Mouse (Mus musculus): ENCODE data around the gene E2f3. TPM values are rescaled to one million over a fixed set of nuclear protein-coding genes. Genes with fewer than 3 reads are reported as not detected.

The E2f3 gene
- 7.8 and 8.4 TPM in 2 replicates for polyA plus RNA-seq (2014; fragmentation: Nextera tagmentation; extraction: Ambion mirVana)

GRCm38 (mm10) chr13:29985855-29986755 is at the start of gene E2f3:
E2f3 (minus strand) TSS chr13:29986063.
- H3K27ac ChIP-seq (replicated peaks in 1 of 2; ENCODE audit: control insufficient read depth in 1 of 2, insufficient read depth in 1 of 2, low read depth in 2 of 2, low read length in 2 of 2): peak within 1 kb of the TSS; percentile 86 to 92
- peak within 1 kb of the TSS; percentile 88 for H3K9ac ChIP-seq (ENCODE audit: low read length)
- H3K4me3 ChIP-seq (ENCODE audit: control insufficient read depth in 1 of 2, insufficient read depth in 1 of 2, low read depth in 1 of 2, low read length in 2 of 2): peak within 1 kb of the TSS; percentile 67 to 97
- peaks cover 0 to 12% of the 10 kb centered on the region in 2 experiments; a peak in 2 of 4 replicates for H3K4me1 ChIP-seq (ENCODE audit: control insufficient read depth in 2 of 2, insufficient read depth in 2 of 2, low read length in 2 of 2)
- ATAC-seq (ENCODE audit: insufficient number of reproducible peaks, insufficient read depth, low FRiP score, low read depth): peak; percentile 96
- H3K9me3 ChIP-seq (ENCODE audit: control insufficient read depth, low read length): no peaks in the 10 kb centered on the region
- H3K27me3 ChIP-seq (ENCODE audit: control insufficient read depth, insufficient read depth, low read length): no peaks in the 10 kb centered on the region
- H3K36me3 ChIP-seq (ENCODE audit: control insufficient read depth, insufficient read depth, low read length): no peaks in the 10 kb centered on the region
- peak within 1 kb of the TSS; percentile 82 for H3K4me2 ChIP-seq (ENCODE audit: low read length)
- WGBS: under 1% methylated on average over 45 of the region's 45 CpGs

DNA sequence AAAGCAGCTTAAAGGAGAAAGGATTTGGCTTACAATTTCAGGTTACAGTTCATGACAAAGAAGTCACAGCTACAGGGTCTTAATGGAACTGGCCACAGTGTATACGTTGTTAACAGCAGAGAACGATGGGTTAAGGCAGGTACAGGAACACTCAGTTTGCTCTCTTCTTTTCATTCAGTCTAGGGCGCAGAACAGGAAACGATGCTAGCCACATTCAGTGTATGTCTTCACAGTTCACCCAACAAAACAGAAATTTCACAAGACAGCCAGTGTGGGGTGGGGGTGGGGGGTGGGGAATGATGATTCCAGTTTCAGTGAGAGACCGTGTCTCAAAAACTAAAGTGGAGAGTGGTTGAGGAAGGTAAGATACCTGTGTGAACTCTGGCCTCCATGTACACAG is 48.7 kb upstream of the E2f3 start:
- Histone ChIP-seq H3K27ac (replicated peaks in 1 of 2; ENCODE audit: control insufficient read depth in 1 of 2, insufficient read depth in 1 of 2, low read depth in 2 of 2, low read length in 2 of 2) (no peak overlapping the region), H3K27me3 (ENCODE audit: control insufficient read depth, insufficient read depth, low read length) (no peaks in the 10 kb centered on the region), H3K36me3 (ENCODE audit: control insufficient read depth, insufficient read depth, low read length) (no peaks in the 10 kb centered on the region), H3K4me2 (ENCODE audit: low read length) (no peak overlapping the region), H3K9ac (ENCODE audit: low read length) (no peak overlapping the region), H3K9me3 (ENCODE audit: control insufficient read depth, low read length) (no peaks in the 10 kb centered on the region), H3K4me3 (ENCODE audit: control insufficient read depth in 1 of 2, insufficient read depth in 1 of 2, low read depth in 1 of 2, low read length in 2 of 2) (no peak overlapping the region), H3K4me1 (ENCODE audit: control insufficient read depth in 2 of 2, insufficient read depth in 2 of 2, low read length in 2 of 2) (peaks cover 2 to 7% of the 10 kb centered on the region in 2 experiments; a peak in 2 of 4 replicates)
- 86% methylated on average over 5 of the region's 5 CpGs for WGBS
- ATAC-seq (ENCODE audit: insufficient number of reproducible peaks, insufficient read depth, low FRiP score, low read depth): no peak

- 64% methylated on average over 13 of the region's 13 CpGs for WGBS
- Histone ChIP-seq H3K4me2 (ENCODE audit: low read length) (no peak overlapping the region), H3K4me3 (ENCODE audit: control insufficient read depth in 1 of 2, insufficient read depth in 1 of 2, low read depth in 1 of 2, low read length in 2 of 2) (no peak overlapping the region), H3K36me3 (ENCODE audit: control insufficient read depth, insufficient read depth, low read length) (no peaks in the 10 kb centered on the region), H3K9ac (ENCODE audit: low read length) (no peak overlapping the region), H3K9me3 (ENCODE audit: control insufficient read depth, low read length) (no peaks in the 10 kb centered on the region), H3K4me1 (ENCODE audit: control insufficient read depth in 2 of 2, insufficient read depth in 2 of 2, low read length in 2 of 2) (peaks cover 2 to 7% of the 10 kb centered on the region in 2 experiments; a peak in 2 of 4 replicates), H3K27me3 (ENCODE audit: control insufficient read depth, insufficient read depth, low read length) (no peaks in the 10 kb centered on the region), H3K27ac (replicated peaks in 1 of 2; ENCODE audit: control insufficient read depth in 1 of 2, insufficient read depth in 1 of 2, low read depth in 2 of 2, low read length in 2 of 2) (no peak overlapping the region)
- ATAC-seq (ENCODE audit: insufficient number of reproducible peaks, insufficient read depth, low FRiP score, low read depth): no peak
These were observed 45.9 kb upstream of the E2f3 start for GRCm38 (mm10) chr13:30031684-30032335.

GRCm38 (mm10) chr13:30027841-30028240 is 42.0 kb upstream of the E2f3 start:
- Histone ChIP-seq H3K4me1 (ENCODE audit: control insufficient read depth in 2 of 2, insufficient read depth in 2 of 2, low read length in 2 of 2) (peaks cover 2 to 7% of the 10 kb centered on the region in 2 experiments; a peak in 2 of 4 replicates), H3K36me3 (ENCODE audit: control insufficient read depth, insufficient read depth, low read length) (no peaks in the 10 kb centered on the region), H3K4me3 (ENCODE audit: control insufficient read depth in 1 of 2, insufficient read depth in 1 of 2, low read depth in 1 of 2, low read length in 2 of 2) (no peak overlapping the region), H3K4me2 (ENCODE audit: low read length) (no peak overlapping the region), H3K27me3 (ENCODE audit: control insufficient read depth, insufficient read depth, low read length) (no peaks in the 10 kb centered on the region), H3K9me3 (ENCODE audit: control insufficient read depth, low read length) (no peaks in the 10 kb centered on the region), H3K9ac (ENCODE audit: low read length) (no peak overlapping the region), H3K27ac (replicated peaks in 1 of 2; ENCODE audit: control insufficient read depth in 1 of 2, insufficient read depth in 1 of 2, low read depth in 2 of 2, low read length in 2 of 2) (no peak overlapping the region)
- ATAC-seq (ENCODE audit: insufficient number of reproducible peaks, insufficient read depth, low FRiP score, low read depth): no peak
- 77% methylated on average over 3 of the region's 3 CpGs for WGBS

- H3K36me3 ChIP-seq (ENCODE audit: control insufficient read depth, insufficient read depth, low read length): no peaks in the 10 kb centered on the region
- H3K27me3 ChIP-seq (ENCODE audit: control insufficient read depth, insufficient read depth, low read length): no peaks in the 10 kb centered on the region
- no peak overlapping the region for H3K4me2 ChIP-seq (ENCODE audit: low read length)
- H3K4me3 ChIP-seq (ENCODE audit: control insufficient read depth in 1 of 2, insufficient read depth in 1 of 2, low read depth in 1 of 2, low read length in 2 of 2): no peak overlapping the region
- no peak for ATAC-seq (ENCODE audit: insufficient number of reproducible peaks, insufficient read depth, low FRiP score, low read depth)
- no peak overlapping the region for H3K9ac ChIP-seq (ENCODE audit: low read length)
- H3K27ac ChIP-seq (replicated peaks in 1 of 2; ENCODE audit: control insufficient read depth in 1 of 2, insufficient read depth in 1 of 2, low read depth in 2 of 2, low read length in 2 of 2): no peak overlapping the region
- 70% methylated on average over 2 of the region's 2 CpGs for WGBS
- H3K9me3 ChIP-seq (ENCODE audit: control insufficient read depth, low read length): no peaks in the 10 kb centered on the region
- no peaks in the 10 kb centered on the region for H3K4me1 ChIP-seq (ENCODE audit: control insufficient read depth in 2 of 2, insufficient read depth in 2 of 2, low read length in 2 of 2)
These were observed 36.6 kb upstream of the E2f3 start for GRCm38 (mm10) chr13:30022487-30022886.

DNA sequence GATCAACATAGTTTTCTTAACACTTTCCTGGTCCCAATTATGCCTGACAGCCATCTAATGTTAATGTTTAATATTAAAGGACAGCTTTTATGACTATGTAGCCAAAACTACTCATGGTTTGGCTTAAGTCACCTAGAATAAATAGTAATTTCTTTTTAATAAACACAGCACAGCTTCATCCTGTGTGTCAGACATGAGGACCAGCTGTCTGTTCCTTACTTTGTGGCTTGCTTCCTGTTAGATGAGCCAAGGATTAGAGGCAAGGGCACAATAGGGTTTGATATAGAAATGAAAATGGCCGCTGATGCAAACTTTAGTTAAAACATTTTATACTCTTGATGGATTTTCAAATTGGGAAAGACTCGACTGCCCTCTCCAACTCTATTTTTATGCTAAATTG is 32.7 kb upstream of the E2f3 start:
- H3K4me2 ChIP-seq (ENCODE audit: low read length): no peak overlapping the region
- no peaks in the 10 kb centered on the region for H3K36me3 ChIP-seq (ENCODE audit: control insufficient read depth, insufficient read depth, low read length)
- H3K27me3 ChIP-seq (ENCODE audit: control insufficient read depth, insufficient read depth, low read length): no peaks in the 10 kb centered on the region
- no peak overlapping the region for H3K9ac ChIP-seq (ENCODE audit: low read length)
- no peaks in the 10 kb centered on the region for H3K9me3 ChIP-seq (ENCODE audit: control insufficient read depth, low read length)
- 61% methylated on average over 2 of the region's 2 CpGs for WGBS
- no peak overlapping the region for H3K4me3 ChIP-seq (ENCODE audit: control insufficient read depth in 1 of 2, insufficient read depth in 1 of 2, low read depth in 1 of 2, low read length in 2 of 2)
- no peak overlapping the region for H3K27ac ChIP-seq (replicated peaks in 1 of 2; ENCODE audit: control insufficient read depth in 1 of 2, insufficient read depth in 1 of 2, low read depth in 2 of 2, low read length in 2 of 2)
- no peak for ATAC-seq (ENCODE audit: insufficient number of reproducible peaks, insufficient read depth, low FRiP score, low read depth)
- H3K4me1 ChIP-seq (ENCODE audit: control insufficient read depth in 2 of 2, insufficient read depth in 2 of 2, low read length in 2 of 2): no peaks in the 10 kb centered on the region

DNA sequence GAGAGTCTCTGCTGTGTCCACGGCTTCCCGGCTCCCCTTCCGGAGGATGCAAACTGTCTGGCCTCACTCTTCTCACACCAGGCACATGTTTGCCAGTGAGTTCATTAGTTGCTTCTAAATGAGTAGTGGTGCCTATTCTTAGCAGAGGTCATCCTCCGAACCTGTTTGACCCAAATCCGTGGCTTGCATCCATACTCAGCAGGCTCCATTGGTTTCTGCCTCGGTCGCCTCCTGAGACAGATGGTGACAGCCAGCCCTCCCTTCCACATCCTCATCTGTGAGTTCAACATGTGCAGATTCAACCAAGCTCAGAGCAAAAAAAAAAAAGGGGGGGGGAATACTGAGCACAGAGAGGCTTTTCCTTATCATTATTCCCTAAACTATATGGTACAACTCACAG is 31.7 kb upstream of the E2f3 start:
- no peak overlapping the region for H3K4me2 ChIP-seq (ENCODE audit: low read length)
- no peak for ATAC-seq (ENCODE audit: insufficient number of reproducible peaks, insufficient read depth, low FRiP score, low read depth)
- H3K9ac ChIP-seq (ENCODE audit: low read length): no peak overlapping the region
- H3K9me3 ChIP-seq (ENCODE audit: control insufficient read depth, low read length): no peaks in the 10 kb centered on the region
- no peaks in the 10 kb centered on the region for H3K36me3 ChIP-seq (ENCODE audit: control insufficient read depth, insufficient read depth, low read length)
- no peak overlapping the region for H3K27ac ChIP-seq (replicated peaks in 1 of 2; ENCODE audit: control insufficient read depth in 1 of 2, insufficient read depth in 1 of 2, low read depth in 2 of 2, low read length in 2 of 2)
- H3K4me1 ChIP-seq (ENCODE audit: control insufficient read depth in 2 of 2, insufficient read depth in 2 of 2, low read length in 2 of 2): no peaks in the 10 kb centered on the region
- no peak overlapping the region for H3K4me3 ChIP-seq (ENCODE audit: control insufficient read depth in 1 of 2, insufficient read depth in 1 of 2, low read depth in 1 of 2, low read length in 2 of 2)
- H3K27me3 ChIP-seq (ENCODE audit: control insufficient read depth, insufficient read depth, low read length): no peaks in the 10 kb centered on the region
- WGBS: 81% methylated on average over 7 of the region's 7 CpGs

Data from heart, embryonic 14.5 days (tissue).